In genomic region chr6:47780576-47781013, GRCm38 (mm10) we compare ENCODE assay signal across 7 mouse cellular contexts. TPM values are rescaled to one million over a fixed set of nuclear protein-coding genes. Genes with fewer than 3 reads are reported as not detected.
DNase-seq lines count a peak whose midpoint lies in the region; ATAC-seq lines count a peak whose summit lies in the region.

No protein-coding gene starts in this region.

- no peaks in the 10 kb centered on the region for H3K36me3 ChIP-seq in neural tube, embryonic 11.5 days (ENCODE audit: control insufficient read depth, insufficient read depth, low read length)
- no peaks in the 10 kb centered on the region for H3K36me3 ChIP-seq in embryonic facial prominence, embryonic 14.5 days (ENCODE audit: control insufficient read depth, insufficient read depth, low read length)
- H3K36me3 ChIP-seq in intestine, embryonic 16.5 days (ENCODE audit: control insufficient read depth, insufficient read depth, low read length): no peaks in the 10 kb centered on the region
- H3K36me3 ChIP-seq in neural tube, embryonic 12.5 days: no peaks in the 10 kb centered on the region

- H3K27me3 ChIP-seq in neural tube, embryonic 11.5 days (ENCODE audit: control insufficient read depth, insufficient read depth, low read length): no peaks in the 10 kb centered on the region
- no peaks in the 10 kb centered on the region for H3K27me3 ChIP-seq in embryonic facial prominence, embryonic 14.5 days (replicated peaks; ENCODE audit: control insufficient read depth, insufficient read depth, low read length)
- H3K27me3 ChIP-seq in intestine, embryonic 16.5 days (replicated peaks; ENCODE audit: control insufficient read depth, insufficient read depth, low read length): no peaks in the 10 kb centered on the region
- H3K27me3 ChIP-seq in neural tube, embryonic 12.5 days (replicated peaks): no peaks in the 10 kb centered on the region

- H3K4me1 ChIP-seq in neural tube, embryonic 11.5 days (ENCODE audit: control insufficient read depth, insufficient read depth, low read length): no peaks in the 10 kb centered on the region
- peaks cover 2% of the 10 kb centered on the region; the same call in 1 of the 2 replicates for H3K4me1 ChIP-seq in embryonic facial prominence, embryonic 14.5 days (ENCODE audit: control insufficient read depth, insufficient read depth, low read length)
- 0 out of 2 replicates have a peak, but pooled peaks cover 2% of the 10 kb centered on the region for H3K4me1 ChIP-seq in intestine, embryonic 16.5 days (ENCODE audit: control insufficient read depth, insufficient read depth, low read length)
- H3K4me1 ChIP-seq in neural tube, embryonic 12.5 days: no peaks in the 10 kb centered on the region

- H3K9ac ChIP-seq in neural tube, embryonic 11.5 days (ENCODE audit: low read length): no peak overlapping the region
- peak overlapping the region; percentile 65; the same call in 1 of the 2 replicates for H3K9ac ChIP-seq in embryonic facial prominence, embryonic 14.5 days (ENCODE audit: low read depth, low read length)
- H3K9ac ChIP-seq in intestine, embryonic 16.5 days (ENCODE audit: low read depth, low read length): no peak overlapping the region
- H3K9ac ChIP-seq in neural tube, embryonic 12.5 days: no peak overlapping the region

- H3K4me3 ChIP-seq in neural tube, embryonic 11.5 days (ENCODE audit: low read depth, low read length): peak overlapping the region; percentile 31
- H3K4me3 ChIP-seq in embryonic facial prominence, embryonic 14.5 days (ENCODE audit: low read depth, low read length): peak overlapping the region; percentile 54
- H3K4me3 ChIP-seq in intestine, embryonic 16.5 days (ENCODE audit: low read length): peak overlapping the region; percentile 53
- peak overlapping the region; percentile 41 for H3K4me3 ChIP-seq in neural tube, embryonic 12.5 days

- ATAC-seq in neural tube, embryonic 11.5 days (ENCODE audit: insufficient read depth, low FRiP score, low TSS enrichment): no peak
- ATAC-seq in embryonic facial prominence, embryonic 14.5 days (ENCODE audit: low read depth): no peak; the same call in 1 of the 2 replicates
- peak; percentile 37; the same call in 1 of the 2 replicates for ATAC-seq in intestine, embryonic 16.5 days
- ATAC-seq in neural tube, embryonic 12.5 days (ENCODE audit: low FRiP score, low read depth): no peak

- peak overlapping the region; percentile 17; the same call in 1 of the 2 replicates for H3K4me2 ChIP-seq in neural tube, embryonic 11.5 days (ENCODE audit: low read depth)
- peak overlapping the region; percentile 56 for H3K4me2 ChIP-seq in embryonic facial prominence, embryonic 14.5 days (ENCODE audit: low read depth, low read length)
- peak overlapping the region; percentile 30 for H3K4me2 ChIP-seq in intestine, embryonic 16.5 days (ENCODE audit: low read depth, low read length)
- peak overlapping the region; percentile 45 for H3K4me2 ChIP-seq in neural tube, embryonic 12.5 days (replicated peaks)

- H3K9me3 ChIP-seq in neural tube, embryonic 11.5 days (ENCODE audit: control insufficient read depth, low read length): no peaks in the 10 kb centered on the region
- no peaks in the 10 kb centered on the region for H3K9me3 ChIP-seq in embryonic facial prominence, embryonic 14.5 days (ENCODE audit: control insufficient read depth, low read length)
- H3K9me3 ChIP-seq in intestine, embryonic 16.5 days (ENCODE audit: control insufficient read depth, low read length): no peaks in the 10 kb centered on the region
- H3K9me3 ChIP-seq in neural tube, embryonic 12.5 days: no peaks in the 10 kb centered on the region

- H3K27ac ChIP-seq in neural tube, embryonic 11.5 days (ENCODE audit: low read depth, low read length): no peak overlapping the region
- H3K27ac ChIP-seq in embryonic facial prominence, embryonic 14.5 days (replicated peaks; ENCODE audit: low read depth, low read length): peak overlapping the region; percentile 70; the same call in 1 of the 2 replicates
- no peak overlapping the region for H3K27ac ChIP-seq in intestine, embryonic 16.5 days (ENCODE audit: low read length)
- no peak overlapping the region for H3K27ac ChIP-seq in neural tube, embryonic 12.5 days

- 21% methylated on average over 2 of the region's 2 CpGs for WGBS in neural tube, embryonic 11.5 days
- WGBS in embryonic facial prominence, embryonic 14.5 days: 14% methylated on average over 2 of the region's 2 CpGs
- WGBS in intestine, embryonic 16.5 days: 11% methylated on average over 2 of the region's 2 CpGs
- WGBS in neural tube, embryonic 12.5 days: 15% methylated on average over 2 of the region's 2 CpGs

- no peak for DNase-seq in neural tube, embryonic 11.5 days (ENCODE audit: low spot score)
- no peak for DNase-seq in neural tube, embryonic 10.5 days (ENCODE audit: extremely low spot score, low spot score)
- peak; percentile 19 for DNase-seq in embryonic facial prominence, embryonic 14.5 days (ENCODE audit: low spot score)
- no peak for DNase-seq in thymus, postnatal 10 days (ENCODE audit: low spot score in 2 of 2)
- no peak for DNase-seq in layer of hippocampus, postnatal 36 days

RNA-seq across cellular contexts. Expression of gene Pdia4, which starts 32.6 kb away (rescaled TPM):
- polyA plus RNA-seq in neural tube, embryonic 11.5 days (2014; fragmentation: Nextera tagmentation; extraction: Ambion mirVana): 273 and 304 TPM in 2 replicates
- 262 and 270 TPM in 2 replicates for polyA plus RNA-seq in embryonic facial prominence, embryonic 14.5 days (2014; fragmentation: Nextera tagmentation; extraction: Ambion mirVana)
- polyA plus RNA-seq in intestine, embryonic 16.5 days (2015; fragmentation: Nextera tagmentation; extraction: Ambion mirVana): 332 and 340 TPM in 2 replicates
- polyA plus RNA-seq in neural tube, embryonic 12.5 days (2016; fragmentation: Nextera tagmentation; extraction: Ambion mirVana): 196 and 221 TPM in 2 replicates
- 10 to 100 TPM; 76.7 to 99.9 TPM for total RNA-seq in layer of hippocampus, postnatal 36 days (2021)

RNA-seq across cellular contexts. Expression of gene Zfp786, which starts 50.1 kb away (rescaled TPM):
- 5.9 and 6.9 TPM in 2 replicates for polyA plus RNA-seq in neural tube, embryonic 11.5 days (2014; fragmentation: Nextera tagmentation; extraction: Ambion mirVana)
- 1.9 and 2.4 TPM in 2 replicates for polyA plus RNA-seq in embryonic facial prominence, embryonic 14.5 days (2014; fragmentation: Nextera tagmentation; extraction: Ambion mirVana)
- polyA plus RNA-seq in intestine, embryonic 16.5 days (2015; fragmentation: Nextera tagmentation; extraction: Ambion mirVana): 2.0 and 2.4 TPM in 2 replicates
- 12.8 and 14.8 TPM in 2 replicates for polyA plus RNA-seq in neural tube, embryonic 12.5 days (2016; fragmentation: Nextera tagmentation; extraction: Ambion mirVana)
- total RNA-seq in layer of hippocampus, postnatal 36 days (2021): 1 to 10 TPM; 5.3 to 7.3 TPM

RNA-seq across cellular contexts. Expression of gene Zfp398, which starts 54.9 kb away (rescaled TPM):
- polyA plus RNA-seq in neural tube, embryonic 11.5 days (2014; fragmentation: Nextera tagmentation; extraction: Ambion mirVana): 9.9 TPM in 2 replicates
- polyA plus RNA-seq in embryonic facial prominence, embryonic 14.5 days (2014; fragmentation: Nextera tagmentation; extraction: Ambion mirVana): 8.0 and 8.1 TPM in 2 replicates
- polyA plus RNA-seq in intestine, embryonic 16.5 days (2015; fragmentation: Nextera tagmentation; extraction: Ambion mirVana): 5.8 and 6.6 TPM in 2 replicates
- polyA plus RNA-seq in neural tube, embryonic 12.5 days (2016; fragmentation: Nextera tagmentation; extraction: Ambion mirVana): 13.4 and 14.5 TPM in 2 replicates
- total RNA-seq in layer of hippocampus, postnatal 36 days (2021): 10 to 100 TPM; 20.9 to 24.4 TPM
